8 mouse cellular contexts compared by ENCODE assay signal in the genomic region with DNA sequence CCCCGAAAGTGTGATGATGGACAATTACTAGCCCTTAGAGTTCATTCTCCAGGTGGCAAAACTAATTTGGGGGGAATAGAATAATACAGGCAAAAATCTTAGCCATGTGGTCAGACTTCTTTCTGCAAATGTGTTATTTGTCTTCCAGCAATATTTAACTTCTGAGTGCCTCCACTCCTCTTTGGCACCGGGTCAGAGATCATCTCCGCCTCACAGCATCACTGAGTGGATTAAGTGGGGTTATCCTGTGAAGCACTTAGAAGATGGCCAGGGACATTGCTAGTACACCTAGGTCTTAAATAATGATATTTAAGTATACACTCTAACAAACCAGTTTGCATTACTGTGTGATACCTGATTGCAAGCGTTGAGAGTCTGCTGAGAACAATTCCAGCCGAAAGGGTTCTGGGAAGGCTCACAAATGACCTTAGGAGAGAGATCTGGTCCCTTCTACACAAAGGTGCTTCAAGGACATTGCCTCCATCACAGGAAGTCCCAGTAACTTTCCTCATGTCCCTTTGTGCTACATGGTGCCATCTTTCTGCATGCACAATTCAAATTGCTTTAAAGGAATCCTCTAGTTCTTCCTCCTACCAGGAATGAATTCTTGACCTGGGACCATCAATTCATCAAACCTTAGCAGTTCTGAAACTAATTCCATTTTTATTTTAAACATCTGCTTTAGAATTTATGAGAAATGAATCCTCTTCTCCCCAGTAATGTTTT.
A peak's percentile ranks its signal among the peaks of the same experiment; 100 is the strongest.
DNase-seq lines count a peak whose midpoint lies in the region; ATAC-seq and TF ChIP-seq lines count a peak whose summit lies in the region.

No protein-coding gene starts in this region.

- H3K4me1 ChIP-seq in heart, postnatal 0 days (ENCODE audit: control insufficient read depth, insufficient read depth): peaks cover 6% of the 10 kb centered on the region
- peaks cover 7% of the 10 kb centered on the region for H3K4me1 ChIP-seq in heart, embryonic 12.5 days (replicated peaks)
- peaks cover 24% of the 10 kb centered on the region for H3K4me1 ChIP-seq in forebrain, postnatal 0 days (ENCODE audit: insufficient read depth)
- H3K4me1 ChIP-seq in neural tube, embryonic 15.5 days: peaks cover 26% of the 10 kb centered on the region

- no peak for TF ChIP-seq EP300 in heart, postnatal 0 days (IDR thresholded peaks at IDR 0.05; ENCODE audit: low read depth)

- H3K27me3 ChIP-seq in heart, postnatal 0 days (ENCODE audit: control insufficient read depth, insufficient read depth, low read length): no peaks in the 10 kb centered on the region
- no peaks in the 10 kb centered on the region for H3K27me3 ChIP-seq in heart, embryonic 12.5 days (replicated peaks)
- no peaks in the 10 kb centered on the region for H3K27me3 ChIP-seq in forebrain, postnatal 0 days (ENCODE audit: insufficient read depth, low read length)
- no peaks in the 10 kb centered on the region for H3K27me3 ChIP-seq in neural tube, embryonic 15.5 days (replicated peaks)

- 65% methylated on average over 5 of the region's 5 CpGs for WGBS in heart, postnatal 0 days
- 60% methylated on average over 5 of the region's 5 CpGs for WGBS in heart, embryonic 12.5 days
- 66% methylated on average over 5 of the region's 5 CpGs for WGBS in forebrain, postnatal 0 days
- WGBS in neural tube, embryonic 15.5 days: 60% methylated on average over 5 of the region's 5 CpGs

- peak overlapping the region; percentile 73 for H3K4me3 ChIP-seq in heart, postnatal 0 days (ENCODE audit: low read depth, low read length)
- no peak overlapping the region for H3K4me3 ChIP-seq in heart, embryonic 12.5 days
- H3K4me3 ChIP-seq in forebrain, postnatal 0 days (ENCODE audit: low read depth, low read length): peak overlapping the region; percentile 67
- peak overlapping the region; percentile 68 for H3K4me3 ChIP-seq in neural tube, embryonic 15.5 days (replicated peaks)

- DNase-seq in heart, postnatal 0 days (ENCODE audit: low spot score): no peak
- no peak for DNase-seq in forebrain, postnatal 0 days
- peak; percentile 78 to 84 for DNase-seq in kidney, postnatal 25 days
- DNase-seq in thymus, adult 18-20 months: no peak
- DNase-seq in thymus, postnatal 0 days (ENCODE audit: low spot score): no peak
- no peak for DNase-seq in gastrocnemius, postnatal 4 days (ENCODE audit: low spot score in 2 of 2)

- ATAC-seq in heart, postnatal 0 days (ENCODE audit: insufficient read depth, low read depth): no peak
- ATAC-seq in heart, embryonic 12.5 days (ENCODE audit: insufficient number of reproducible peaks, low FRiP score): no peak
- ATAC-seq in forebrain, postnatal 0 days: no peak
- ATAC-seq in neural tube, embryonic 15.5 days (ENCODE audit: low FRiP score): no peak

- no peaks in the 10 kb centered on the region for H3K36me3 ChIP-seq in heart, postnatal 0 days (replicated peaks; ENCODE audit: control insufficient read depth, insufficient read depth, low read length)
- no peaks in the 10 kb centered on the region for H3K36me3 ChIP-seq in heart, embryonic 12.5 days
- H3K36me3 ChIP-seq in forebrain, postnatal 0 days (ENCODE audit: insufficient read depth): no peaks in the 10 kb centered on the region
- H3K36me3 ChIP-seq in neural tube, embryonic 15.5 days: no peaks in the 10 kb centered on the region

- peak overlapping the region; percentile 87 for H3K27ac ChIP-seq in heart, postnatal 0 days (ENCODE audit: low read depth)
- no peak overlapping the region for H3K27ac ChIP-seq in heart, embryonic 12.5 days (ENCODE audit: poor library complexity, severe bottlenecking)
- peak overlapping the region; percentile 95 for H3K27ac ChIP-seq in forebrain, postnatal 0 days (ENCODE audit: low read depth, low read length)
- H3K27ac ChIP-seq in neural tube, embryonic 15.5 days (replicated peaks): peak overlapping the region; percentile 96

- H3K9me3 ChIP-seq in heart, postnatal 0 days (replicated peaks; ENCODE audit: control insufficient read depth, low read length): no peaks in the 10 kb centered on the region
- H3K9me3 ChIP-seq in heart, embryonic 12.5 days (replicated peaks): no peaks in the 10 kb centered on the region
- no peaks in the 10 kb centered on the region for H3K9me3 ChIP-seq in forebrain, postnatal 0 days (ENCODE audit: low read length)
- no peaks in the 10 kb centered on the region for H3K9me3 ChIP-seq in neural tube, embryonic 15.5 days (replicated peaks)

- H3K9ac ChIP-seq in heart, postnatal 0 days (replicated peaks; ENCODE audit: low read depth, low read length): peak overlapping the region; percentile 66; the same call in 1 of the 2 replicates
- no peak overlapping the region for H3K9ac ChIP-seq in heart, embryonic 12.5 days
- peak overlapping the region; percentile 77 for H3K9ac ChIP-seq in forebrain, postnatal 0 days
- peak overlapping the region; percentile 71 for H3K9ac ChIP-seq in neural tube, embryonic 15.5 days (replicated peaks)

- TF ChIP-seq CTCF in heart, postnatal 0 days (IDR thresholded peaks at IDR 0.05; ENCODE audit: low read depth): no peak
- TF ChIP-seq CTCF in forebrain, postnatal 0 days (IDR thresholded peaks at IDR 0.05; ENCODE audit: low read depth): no peak

- H3K4me2 ChIP-seq in heart, postnatal 0 days (ENCODE audit: low read depth, low read length): peak overlapping the region; percentile 93
- no peak overlapping the region for H3K4me2 ChIP-seq in heart, embryonic 12.5 days
- H3K4me2 ChIP-seq in forebrain, postnatal 0 days (ENCODE audit: low read depth): peak overlapping the region; percentile 71
- H3K4me2 ChIP-seq in neural tube, embryonic 15.5 days: peak overlapping the region; percentile 83

Comparison
In these comparisons a context has a peak if more than half of its experiments do, and no peak if none do; other contexts are left out.
1. DNase-seq: peak in kidney, postnatal 25 days (2 of 2); none in heart, postnatal 0 days (single experiment), forebrain, postnatal 0 days (single experiment), thymus, adult 18-20 months (0 of 2), thymus, postnatal 0 days (single experiment) and gastrocnemius, postnatal 4 days (0 of 2).